Mouse (Mus musculus) Patski (cell line): ENCODE results near the gene Tnrc6a. TPM values are rescaled to one million over a fixed set of nuclear protein-coding genes. Genes with fewer than 3 reads are reported as not detected.
A peak's percentile ranks its signal among the peaks of the same experiment; 100 is the strongest.

Experiments used
- ATAC-seq: fragments of 100-300 bp; one replicate; pipeline ENCODE4 v1.8.0; 2021
- CTCF ChIA-PET: fragments of 350-600 bp; sonication (Branson Sonifier 250); formaldehyde crosslinking; loops from one replicate; lab custom pipeline; 2022; ENCODE audit warnings: inconsistent platforms; lab: Charles Lee
- POLR2A ChIA-PET: fragments of 350-600 bp; sonication (Branson Sonifier 250); formaldehyde crosslinking; loops from one replicate; lab custom pipeline; 2022; ENCODE audit warnings: antibody characterized with exemption, inconsistent platforms; lab: Charles Lee
- DNase-seq: peaks from one replicate; pipeline ENCODE4 v3.0.0-alpha.2; 2011; ENCODE audit warnings: low read depth, low spot score
- H3K27me3 ChIP-seq: fragments of 371-371 bp; one replicate; pipeline ENCODE4 v1.5.1; 2021
- CTCF ChIP-seq: fragments of 100-300 bp; IDR thresholded peaks from one replicate; pipeline ENCODE4 v1.5.1; 2021
- in situ Hi-C: fragments of 300-500 bp; cut with MboI; formaldehyde crosslinking; loops from 3 replicates; pipeline ENCODE4 v1.11.1; 2018; ENCODE audit warnings: low pct_unique_long_range_greater_than_20kb, mixed read lengths
- polyA plus RNA-seq: library from polyadenylated mRNA; unstranded; gene quantifications from one replicate; pipeline ENCODE4 v1.2.3, GENCODE M21; 2021

Tnrc6a gene
- polyA plus RNA-seq, 1 experiment from 2014 or later, result 34.1 TPM

GRCm38 (mm10) chr7:123219781-123220632 is 96.3 kb downstream of the Tnrc6a start:
- no peak for ATAC-seq
- in situ Hi-C loops, result no loop called here
- TF ChIP-seq CTCF, result no peak

GRCm38 (mm10) chr7:123220633-123220942 is 96.9 kb downstream of the Tnrc6a start:
- in situ Hi-C loops, result no loop called here
- ChIA-PET CTCF (no interaction called here), POLR2A (no interaction called here)
- no peak for DNase-seq
- ATAC-seq, result no peak
- TF ChIP-seq CTCF, result no peak
- H3K27me3 ChIP-seq, result no peaks in the 10 kb centered on the region

More at GRCm38 (mm10) chr7:123219781-123220632, 96.3 kb downstream of the Tnrc6a start:
- no peak for DNase-seq
- H3K27me3 ChIP-seq, result no peaks in the 10 kb centered on the region
- ChIA-PET CTCF (no interaction called here), POLR2A (no interaction called here)

DNA sequence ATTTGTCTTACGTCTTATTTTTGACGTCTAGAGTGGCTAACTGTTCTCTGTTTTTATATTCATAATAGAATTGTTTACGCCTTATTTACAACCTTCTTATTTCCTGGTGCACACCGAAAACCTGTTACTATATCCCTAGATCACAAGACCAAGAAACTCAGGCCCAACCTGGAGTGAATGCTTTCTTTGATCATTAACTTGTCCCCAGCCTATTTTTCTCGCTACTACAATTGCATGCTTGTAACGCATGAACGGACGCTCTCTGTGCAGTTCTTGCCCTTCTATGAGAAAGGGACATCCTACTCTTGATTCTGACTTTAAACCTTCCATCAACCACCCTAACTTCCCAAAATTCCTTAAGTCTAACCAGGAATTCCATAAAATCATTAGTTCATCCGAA is 100.4 kb downstream of the Tnrc6a start:
- no peaks in the 10 kb centered on the region for H3K27me3 ChIP-seq
- TF ChIP-seq CTCF, result no peak
- ChIA-PET CTCF (no interaction called here), POLR2A (no interaction called here)
- DNase-seq (no peak), ATAC-seq (no peak)
- in situ Hi-C loops, result no loop called here

GRCm38 (mm10) chr7:123225159-123225558 is 101.5 kb downstream of the Tnrc6a start:
- no peaks in the 10 kb centered on the region for H3K27me3 ChIP-seq
- ChIA-PET POLR2A (no interaction called here), CTCF (interaction anchor here (1.8 kb wide), 1 partner anchor 21 kb away, joined by 5 read pairs; no protein-coding TSS in a partner anchor)
- ATAC-seq (no peak), DNase-seq (no peak)
- in situ Hi-C loops, result no loop called here
- no peak for TF ChIP-seq CTCF

GRCm38 (mm10) chr7:123235449-123235848 is 111.8 kb downstream of the Tnrc6a start:
- POLR2A ChIA-PET, result no interaction called here
- peak; percentile 71 for ATAC-seq
- TF ChIP-seq CTCF, result no peak
- no peak for DNase-seq
- in situ Hi-C loops, result no loop called here
- H3K27me3 ChIP-seq, result no peaks in the 10 kb centered on the region
- CTCF ChIA-PET, result no interaction called here

DNA sequence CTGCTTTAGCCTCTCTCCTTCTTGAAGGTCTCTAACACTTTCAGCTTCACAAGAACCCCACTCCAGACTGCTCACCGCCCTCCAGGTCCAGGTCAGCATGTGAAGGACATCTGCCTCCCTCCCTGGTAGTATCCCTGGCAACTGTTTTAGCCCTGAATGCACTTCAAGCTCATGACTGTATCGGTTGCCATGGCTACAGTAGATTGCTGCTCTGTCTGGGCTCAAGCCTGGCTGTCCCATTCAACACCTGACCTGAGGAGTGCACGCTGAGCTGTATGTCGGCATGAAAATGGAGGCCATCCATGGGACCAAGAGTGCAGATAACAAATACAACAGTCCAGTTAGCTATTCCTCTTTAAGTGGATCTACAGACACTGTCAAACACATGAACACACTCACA is 114.9 kb downstream of the Tnrc6a start:
- DNase-seq, result no peak
- TF ChIP-seq CTCF, result no peak
- ATAC-seq, result no peak
- ChIA-PET CTCF (no interaction called here), POLR2A (no interaction called here)
- in situ Hi-C loops, result no loop called here
- no peaks in the 10 kb centered on the region for H3K27me3 ChIP-seq

GRCm38 (mm10) chr7:123240064-123240463 is 116.4 kb downstream of the Tnrc6a start:
- DNase-seq (no peak), ATAC-seq (no peak)
- no peak for TF ChIP-seq CTCF
- POLR2A ChIA-PET, result no interaction called here
- H3K27me3 ChIP-seq, result no peaks in the 10 kb centered on the region
- CTCF ChIA-PET, result no interaction called here
- in situ Hi-C loops, result no loop called here

DNA sequence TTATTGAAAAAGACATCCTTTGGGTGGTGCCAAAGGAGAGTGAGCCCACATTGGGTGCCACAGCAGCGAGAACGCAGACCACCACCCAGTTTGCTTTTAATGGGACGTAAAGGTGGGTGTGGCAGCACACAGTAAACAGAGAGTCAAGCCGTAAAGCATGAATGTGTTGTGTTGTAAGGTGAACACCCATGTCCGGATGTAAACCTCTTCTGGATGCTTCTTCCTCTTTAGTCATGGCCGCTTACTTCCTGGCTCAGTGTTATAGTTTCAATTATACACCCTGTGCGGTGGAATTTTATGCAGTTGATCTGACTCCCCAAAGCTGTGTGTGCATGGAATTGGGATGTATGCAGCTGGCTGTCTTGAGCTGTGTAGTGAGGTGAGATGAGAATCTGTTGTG is 118.6 kb downstream of the Tnrc6a start:
- TF ChIP-seq CTCF, result no peak
- ChIA-PET POLR2A (no interaction called here), CTCF (no interaction called here)
- H3K27me3 ChIP-seq, result no peaks in the 10 kb centered on the region
- no peak for DNase-seq
- ATAC-seq, result no peak
- in situ Hi-C loops, result no loop called here

DNA sequence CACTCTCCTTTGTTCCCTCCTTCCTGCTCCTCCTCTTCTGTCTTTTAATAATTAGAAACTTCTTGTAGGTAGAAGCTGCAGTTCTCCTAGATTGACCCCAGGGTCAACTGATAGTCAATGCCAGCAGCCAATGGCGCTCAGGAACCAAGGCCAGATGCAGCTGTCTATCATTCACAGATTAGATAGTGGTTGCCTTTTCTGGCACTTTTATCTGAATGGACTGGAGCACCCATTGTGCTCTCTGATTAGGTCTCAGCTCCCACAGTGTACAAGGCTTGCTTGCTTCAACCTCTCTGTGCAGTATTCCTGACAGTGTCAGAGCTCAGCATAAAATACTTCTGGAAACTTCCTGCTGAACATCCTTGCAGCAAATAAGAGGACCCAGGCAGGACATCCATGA is 121.1 kb downstream of the Tnrc6a start:
- ChIA-PET POLR2A (interaction anchor here (1.0 kb wide), 1 partner anchor 96 kb away, joined by 3 read pairs; no protein-coding TSS in a partner anchor), CTCF (no interaction called here)
- no peak for ATAC-seq
- H3K27me3 ChIP-seq, result no peaks in the 10 kb centered on the region
- in situ Hi-C loops, result no loop called here
- no peak for DNase-seq
- no peak for TF ChIP-seq CTCF

Other genes starting within 250 kb of the Tnrc6a start
- gene Rbbp6, start 158.2 kb upstream of the Tnrc6a start, polyA plus RNA-seq, result 46.4 TPM
- not detected for gene Slc5a11, start 90.9 kb downstream of the Tnrc6a start, polyA plus RNA-seq
- gene Lcmt1, start 245.9 kb downstream of the Tnrc6a start, polyA plus RNA-seq, result 40.4 TPM
- gene Arhgap17, start 246.0 kb downstream of the Tnrc6a start, polyA plus RNA-seq, result 27.4 TPM